15 mouse cellular contexts compared by ENCODE assay signal in the genomic region with DNA sequence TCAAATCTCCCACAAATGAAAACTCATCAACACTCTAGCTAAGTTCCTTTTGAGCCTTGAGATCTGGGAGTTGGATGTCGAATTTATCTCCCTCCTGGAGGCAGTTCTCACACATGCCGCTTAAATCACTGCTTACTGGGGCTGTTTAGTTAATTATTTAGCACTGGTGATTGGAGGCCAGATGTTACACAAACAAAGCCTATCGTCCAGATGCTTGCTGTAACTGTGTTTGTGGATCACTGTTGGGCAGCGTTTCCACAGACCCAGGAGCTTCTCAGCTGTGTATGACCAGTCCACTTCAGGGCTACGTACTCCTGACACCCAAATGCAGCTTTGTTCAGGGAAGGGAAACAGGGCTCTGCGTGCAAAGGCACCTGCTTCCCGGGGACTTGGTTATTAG.
A peak's percentile ranks its signal among the peaks of the same experiment; 100 is the strongest.
DNase-seq lines count a peak whose midpoint lies in the region; ATAC-seq and TF ChIP-seq lines count a peak whose summit lies in the region.
"Had no signal": no experiment of that assay in that cellular context is flagged by ENCODE, and none has a peak within 500 bp of the region (broad histone marks: within the 10 kb centered on the region; RNA-seq: fewer than 3 reads in every experiment).

No protein-coding gene starts in this region.

- peak; percentile 18 to 26 for DNase-seq in heart, postnatal 14 days
- peak; percentile 14 for DNase-seq in kidney, postnatal 14 days
- no peak for DNase-seq in thymus, postnatal 14 days
- DNase-seq in ovary, postnatal 14 days (ENCODE audit: low spot score) = no peak
- DNase-seq: adrenal gland, adult 8-10 months; cerebellum, adult 18-20 months; midbrain, embryonic 14.5 days had no signal

- peak; percentile 42; the same call in 1 of the 2 replicates for ATAC-seq in intestine, embryonic 16.5 days
- ATAC-seq in intestine, postnatal 0 days = no peak

- H3K27me3 ChIP-seq in intestine, embryonic 16.5 days (replicated peaks; ENCODE audit: control insufficient read depth, insufficient read depth, low read length) = no peaks in the 10 kb centered on the region
- H3K27me3 ChIP-seq in intestine, postnatal 0 days (replicated peaks; ENCODE audit: control insufficient read depth, insufficient read depth, low read length) = no peaks in the 10 kb centered on the region
- H3K27me3 ChIP-seq: heart, embryonic 13.5 days; hindbrain, embryonic 13.5 days; liver, embryonic 15.5 days had no signal

- WGBS in intestine, embryonic 16.5 days = 29% methylated on average over 7 of the region's 7 CpGs
- WGBS in intestine, postnatal 0 days = 29% methylated on average over 7 of the region's 7 CpGs

- no peak for TF ChIP-seq POLR2A in embryonic fibroblast, embryonic 13.5 days (IDR thresholded peaks at IDR 0.05; ENCODE audit: low read depth, low read length)

- H3K9me3 ChIP-seq in intestine, embryonic 16.5 days (ENCODE audit: control insufficient read depth, low read length) = no peaks in the 10 kb centered on the region
- no peaks in the 10 kb centered on the region for H3K9me3 ChIP-seq in intestine, postnatal 0 days (ENCODE audit: control insufficient read depth)
- H3K9me3 ChIP-seq: G1E; heart, embryonic 13.5 days; hindbrain, embryonic 13.5 days; liver, embryonic 15.5 days had no signal

- no peaks in the 10 kb centered on the region; the same call in 1 of the 2 replicates for H3K4me1 ChIP-seq in intestine, embryonic 16.5 days (ENCODE audit: control insufficient read depth, insufficient read depth, low read length)
- no peaks in the 10 kb centered on the region for H3K4me1 ChIP-seq in intestine, postnatal 0 days (replicated peaks; ENCODE audit: control insufficient read depth, insufficient read depth, low read length)
- H3K4me1 ChIP-seq in embryonic fibroblast, embryonic 13.5 days (ENCODE audit: control insufficient read depth, insufficient read depth, low read length) = 0 out of 2 replicates have a peak, but pooled peaks cover 3% of the 10 kb centered on the region
- H3K4me1 ChIP-seq: heart, embryonic 13.5 days; hindbrain, embryonic 13.5 days; liver, embryonic 15.5 days had no signal

- intact Hi-C loops in heart, postnatal 14 days (cut with DNase I) = no loop called here

- H3K36me3 ChIP-seq in intestine, embryonic 16.5 days (ENCODE audit: control insufficient read depth, insufficient read depth, low read length) = no peaks in the 10 kb centered on the region
- no peaks in the 10 kb centered on the region for H3K36me3 ChIP-seq in intestine, postnatal 0 days (ENCODE audit: control insufficient read depth, insufficient read depth)
- H3K36me3 ChIP-seq: G1E; heart, embryonic 13.5 days; hindbrain, embryonic 13.5 days; liver, embryonic 15.5 days had no signal

- H3K9ac ChIP-seq in intestine, embryonic 16.5 days (ENCODE audit: low read depth, low read length) = no peak overlapping the region
- no peak overlapping the region for H3K9ac ChIP-seq in intestine, postnatal 0 days (ENCODE audit: low read depth, low read length)
- H3K9ac ChIP-seq: heart, embryonic 13.5 days; hindbrain, embryonic 13.5 days; liver, embryonic 15.5 days had no signal

- H3K4me2 ChIP-seq in intestine, embryonic 16.5 days (ENCODE audit: low read depth, low read length) = no peak overlapping the region
- H3K4me2 ChIP-seq in intestine, postnatal 0 days (replicated peaks; ENCODE audit: low read depth) = no peak overlapping the region
- H3K4me2 ChIP-seq: heart, embryonic 13.5 days; hindbrain, embryonic 13.5 days; liver, embryonic 15.5 days had no signal

- no peak overlapping the region for H3K4me3 ChIP-seq in intestine, embryonic 16.5 days (ENCODE audit: low read length)
- H3K4me3 ChIP-seq in intestine, postnatal 0 days (ENCODE audit: low read depth, low read length) = no peak overlapping the region
- no peak overlapping the region for H3K4me3 ChIP-seq in embryonic fibroblast, embryonic 13.5 days (ENCODE audit: insufficient read depth, low read length)
- H3K4me3 ChIP-seq: heart, embryonic 13.5 days; hindbrain, embryonic 13.5 days; liver, embryonic 15.5 days had no signal

- no peak overlapping the region for H3K27ac ChIP-seq in intestine, embryonic 16.5 days (ENCODE audit: low read length)
- no peak overlapping the region for H3K27ac ChIP-seq in intestine, postnatal 0 days (ENCODE audit: low read depth, low read length)
- peak overlapping the region; percentile 91; the same call in 1 of the 2 replicates for H3K27ac ChIP-seq in embryonic fibroblast, embryonic 13.5 days (ENCODE audit: insufficient read depth, low read length)
- H3K27ac ChIP-seq: heart, embryonic 13.5 days; hindbrain, embryonic 13.5 days; liver, embryonic 15.5 days; macrophage had no signal

- no peak for TF ChIP-seq CTCF in intestine, postnatal 0 days (IDR thresholded peaks at IDR 0.05; ENCODE audit: low read depth)
- no peak for TF ChIP-seq CTCF in embryonic fibroblast, embryonic 13.5 days (IDR thresholded peaks at IDR 0.05; ENCODE audit: borderline replicate concordance, insufficient read depth, low read length)

Comparison
In these comparisons a context has a peak if more than half of its experiments do, and no peak if none do; other contexts are left out.
1. DNase-seq: peak in heart, postnatal 14 days (2 of 2) and kidney, postnatal 14 days (single experiment); none in thymus, postnatal 14 days (single experiment) and ovary, postnatal 14 days (single experiment).